Mouse (Mus musculus): ENCODE data around the gene Serpina3g. TPM values are rescaled to one million over a fixed set of nuclear protein-coding genes. Genes with fewer than 3 reads are reported as not detected.
"Not testable (repeated sequence)": the region's sequence is repeated elsewhere in the genome, so short reads cannot be mapped to it uniquely, and the experiment has no call there.

Gene Serpina3g
- total RNA-seq (2021) = 5.2 and 20.1 TPM in 2 replicates
- long read RNA-seq, experiment 1, partial matches to known transcripts = 0 of 1 reads
- long read RNA-seq, experiment 1, other reads (novel, unspliced or antisense) = 1 of 1 reads
- long read RNA-seq, experiment 2, partial matches to known transcripts = 1 of 1 reads
- long read RNA-seq, experiment 2, other reads (novel, unspliced or antisense) = 0 of 1 reads

- no peak for DNase-seq
Measured at GRCm38 (mm10) chr12:104235915-104236314, at the start of gene Serpina3g. Gene Serpina3g, plus strand, starts transcription at chr12:104236245.

GRCm38 (mm10) chr12:104189246-104189645, 46.8 kb upstream of the Serpina3g start:
- no peak for DNase-seq

- DNase-seq = no peak
Measured at GRCm38 (mm10) chr12:104190852-104191251, 45.2 kb upstream of the Serpina3g start.

- no peak for DNase-seq
Measured at GRCm38 (mm10) chr12:104209149-104209548, 26.9 kb upstream of the Serpina3g start.

- no peak for DNase-seq
Measured at GRCm38 (mm10) chr12:104209802-104210201, 26.2 kb upstream of the Serpina3g start.

- no peak for DNase-seq
Measured at GRCm38 (mm10) chr12:104213689-104214444, 22.2 kb upstream of the Serpina3g start.

- no peak for DNase-seq
Measured at GRCm38 (mm10) chr12:104214445-104214753, 21.6 kb upstream of the Serpina3g start, which contains the start of gene Serpina3f. Gene Serpina3f, plus strand, starts transcription at chr12:104214544.

GRCm38 (mm10) chr12:104215249-104215648, 20.8 kb upstream of the Serpina3g start:
- DNase-seq = no peak

GRCm38 (mm10) chr12:104221616-104222015, 14.4 kb upstream of the Serpina3g start:
- no peak for DNase-seq

GRCm38 (mm10) chr12:104223690-104224089, 12.4 kb upstream of the Serpina3g start:
- DNase-seq = no peak

GRCm38 (mm10) chr12:104224598-104225300, 11.3 kb upstream of the Serpina3g start:
- DNase-seq = peak; percentile 17

- DNase-seq = no peak
Measured at GRCm38 (mm10) chr12:104230762-104231161, 5.3 kb upstream of the Serpina3g start.

- DNase-seq = not testable (repeated sequence)
Measured at GRCm38 (mm10) chr12:104238048-104238447, 2.0 kb downstream of the Serpina3g start.

GRCm38 (mm10) chr12:104243307-104243706, 7.3 kb downstream of the Serpina3g start:
- DNase-seq = no peak

GRCm38 (mm10) chr12:104245092-104245491, 9.0 kb downstream of the Serpina3g start:
- DNase-seq = peak; percentile 24

- DNase-seq = no peak
Measured at GRCm38 (mm10) chr12:104245595-104245994, 9.6 kb downstream of the Serpina3g start.

- DNase-seq = no peak
Measured at GRCm38 (mm10) chr12:104247553-104248002, 11.5 kb downstream of the Serpina3g start.

GRCm38 (mm10) chr12:104248231-104248630, 12.2 kb downstream of the Serpina3g start:
- DNase-seq = no peak

GRCm38 (mm10) chr12:104261041-104261440, 25.0 kb downstream of the Serpina3g start:
- DNase-seq = no peak

- DNase-seq = no peak
Measured at GRCm38 (mm10) chr12:104262863-104263262, 26.8 kb downstream of the Serpina3g start, which contains the start of gene Serpina3i. Gene Serpina3i, plus strand, starts transcription at chr12:104263122.

- no peak for DNase-seq
Measured at GRCm38 (mm10) chr12:104266374-104266773, 30.3 kb downstream of the Serpina3g start.

- DNase-seq = no peak
Measured at GRCm38 (mm10) chr12:104278216-104279055, 42.4 kb downstream of the Serpina3g start.
